Mouse (Mus musculus): ENCODE data around the gene Apbb2.

DNA sequence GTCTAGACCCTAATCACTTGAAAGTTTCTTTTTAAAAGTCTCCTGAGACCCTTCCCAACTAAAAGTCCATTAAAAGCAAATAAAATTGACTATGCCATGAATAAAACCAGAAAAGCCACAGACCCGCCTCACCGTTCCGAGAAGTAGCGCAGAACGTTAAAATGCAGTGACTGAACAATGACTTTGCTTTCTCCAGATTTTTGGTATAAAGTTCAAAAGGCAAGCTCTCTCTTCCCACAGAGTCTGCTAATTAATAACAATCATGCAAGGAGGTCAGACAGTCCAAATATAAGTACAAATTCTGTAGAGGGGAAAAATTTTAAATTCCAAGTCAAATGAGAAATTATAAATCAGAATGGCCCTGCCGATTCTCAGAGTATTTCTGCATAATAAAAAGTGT lies 103.9 kb downstream of the Apbb2 start:
- no peak for TF ChIP-seq CTCF (IDR thresholded peaks at IDR 0.05; ENCODE audit: borderline replicate concordance, insufficient read depth, low read length)
- no peak for TF ChIP-seq POLR2A (IDR thresholded peaks at IDR 0.05; ENCODE audit: low read depth, low read length)

All from embryonic fibroblast, embryonic 13.5 days (primary cell).